Mouse (Mus musculus): ENCODE results near the gene Igfbp7. TPM values are rescaled to one million over a fixed set of nuclear protein-coding genes. Genes with fewer than 3 reads are reported as not detected.

Gene Igfbp7
- polyA plus RNA-seq, 1 experiment from 2014 or later, result 250 TPM

GRCm38 (mm10) chr5:77433561-77433960 is 25.7 kb upstream of the Igfbp7 start:
- no peak overlapping the region for H3K9ac ChIP-seq (ENCODE audit: low read depth, low read length)
- H3K4me3 ChIP-seq (ENCODE audit: low read length), result no peak overlapping the region
- no peaks in the 10 kb centered on the region; the same call in 1 of the 2 replicates for H3K4me1 ChIP-seq (ENCODE audit: control insufficient read depth, insufficient read depth, low read length)
- H3K36me3 ChIP-seq (ENCODE audit: control insufficient read depth, insufficient read depth, low read length), result no peaks in the 10 kb centered on the region
- 70% methylated on average over 9 of the region's 9 CpGs for WGBS
- no peak for ATAC-seq (ENCODE audit: low FRiP score, low TSS enrichment)
- no peaks in the 10 kb centered on the region for H3K27me3 ChIP-seq (ENCODE audit: control insufficient read depth, insufficient read depth, low read length)
- H3K9me3 ChIP-seq (ENCODE audit: control insufficient read depth, low read length), result no peaks in the 10 kb centered on the region
- no peak overlapping the region for H3K4me2 ChIP-seq (replicated peaks; ENCODE audit: low read depth, low read length)
- no peak overlapping the region for H3K27ac ChIP-seq (ENCODE audit: low read depth, low read length)

- no peaks in the 10 kb centered on the region; the same call in 1 of the 2 replicates for H3K4me1 ChIP-seq (ENCODE audit: control insufficient read depth, insufficient read depth, low read length)
- no peak for ATAC-seq (ENCODE audit: low FRiP score, low TSS enrichment)
- no peak overlapping the region for H3K4me3 ChIP-seq (ENCODE audit: low read length)
These were observed 25.3 kb upstream of the Igfbp7 start for GRCm38 (mm10) chr5:77433119-77433518.

DNA sequence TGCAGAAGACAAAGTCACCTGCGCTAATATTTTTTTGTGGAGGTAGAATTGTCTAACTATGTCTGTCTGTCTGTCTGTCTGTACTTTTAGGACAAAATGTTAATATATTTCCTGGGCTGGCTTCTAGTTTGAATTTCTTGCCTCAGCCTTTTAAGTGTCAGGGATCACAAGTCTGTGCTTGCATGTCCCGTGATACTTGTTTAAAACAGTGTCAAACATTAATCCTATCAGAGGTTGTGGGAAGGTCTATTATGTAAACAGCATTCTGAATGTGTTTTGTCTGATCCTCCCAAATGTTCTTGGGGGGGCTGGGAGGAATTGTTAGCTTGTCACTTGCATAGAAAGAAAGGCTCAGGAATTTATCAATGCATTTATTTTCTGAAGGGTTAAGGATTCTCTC is 24.6 kb upstream of the Igfbp7 start:
- no peak for ATAC-seq (ENCODE audit: low FRiP score, low TSS enrichment)
- 78% methylated on average over 2 of the region's 2 CpGs for WGBS
- H3K9ac ChIP-seq (ENCODE audit: low read depth, low read length), result no peak overlapping the region

More at GRCm38 (mm10) chr5:77433119-77433518, 25.3 kb upstream of the Igfbp7 start:
- Histone ChIP-seq H3K9ac (ENCODE audit: low read depth, low read length) (no peak overlapping the region), H3K27me3 (ENCODE audit: control insufficient read depth, insufficient read depth, low read length) (no peaks in the 10 kb centered on the region), H3K27ac (ENCODE audit: low read depth, low read length) (no peak overlapping the region), H3K36me3 (ENCODE audit: control insufficient read depth, insufficient read depth, low read length) (no peaks in the 10 kb centered on the region), H3K4me2 (replicated peaks; ENCODE audit: low read depth, low read length) (no peak overlapping the region), H3K9me3 (ENCODE audit: control insufficient read depth, low read length) (no peaks in the 10 kb centered on the region)
- 54% methylated on average over 3 of the region's 3 CpGs for WGBS

DNA sequence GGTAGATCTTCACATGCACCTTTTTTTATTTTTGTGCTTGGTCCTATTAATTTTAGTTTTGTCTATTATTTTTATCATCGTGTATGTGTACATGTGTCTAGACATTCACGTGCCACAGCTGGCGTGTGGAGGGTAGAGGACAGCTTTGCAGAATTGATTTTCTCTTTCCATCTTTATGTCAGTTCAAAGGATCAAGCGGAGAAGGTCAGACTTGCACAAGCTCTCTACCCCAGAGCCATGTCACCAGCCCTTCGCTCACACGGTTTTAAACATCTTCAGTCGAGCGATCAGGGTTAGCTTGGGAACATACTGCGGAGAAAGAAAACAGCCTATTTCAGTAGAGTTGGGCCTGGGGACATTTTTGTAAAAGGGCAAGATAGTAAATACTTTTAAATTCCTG is 23.2 kb upstream of the Igfbp7 start:
- no peaks in the 10 kb centered on the region for H3K36me3 ChIP-seq (ENCODE audit: control insufficient read depth, insufficient read depth, low read length)
- no peak for ATAC-seq (ENCODE audit: low FRiP score, low TSS enrichment)
- no peaks in the 10 kb centered on the region for H3K9me3 ChIP-seq (ENCODE audit: control insufficient read depth, low read length)
- no peak overlapping the region for H3K4me2 ChIP-seq (replicated peaks; ENCODE audit: low read depth, low read length)
- H3K4me3 ChIP-seq (ENCODE audit: low read length), result no peak overlapping the region
- H3K27ac ChIP-seq (ENCODE audit: low read depth, low read length), result no peak overlapping the region
- no peaks in the 10 kb centered on the region; the same call in 1 of the 2 replicates for H3K4me1 ChIP-seq (ENCODE audit: control insufficient read depth, insufficient read depth, low read length)
- WGBS, result 79% methylated on average over 9 of the region's 9 CpGs
- no peaks in the 10 kb centered on the region for H3K27me3 ChIP-seq (ENCODE audit: control insufficient read depth, insufficient read depth, low read length)
- no peak overlapping the region for H3K9ac ChIP-seq (ENCODE audit: low read depth, low read length)

More for the DNA sequence above, 24.6 kb upstream of the Igfbp7 start:
- no peaks in the 10 kb centered on the region; the same call in 1 of the 2 replicates for H3K4me1 ChIP-seq (ENCODE audit: control insufficient read depth, insufficient read depth, low read length)
- H3K27me3 ChIP-seq (ENCODE audit: control insufficient read depth, insufficient read depth, low read length), result no peaks in the 10 kb centered on the region
- H3K36me3 ChIP-seq (ENCODE audit: control insufficient read depth, insufficient read depth, low read length), result no peaks in the 10 kb centered on the region
- H3K4me3 ChIP-seq (ENCODE audit: low read length), result no peak overlapping the region
- H3K27ac ChIP-seq (ENCODE audit: low read depth, low read length), result no peak overlapping the region
- no peaks in the 10 kb centered on the region for H3K9me3 ChIP-seq (ENCODE audit: control insufficient read depth, low read length)
- no peak overlapping the region for H3K4me2 ChIP-seq (replicated peaks; ENCODE audit: low read depth, low read length)

- H3K4me2 ChIP-seq (replicated peaks; ENCODE audit: low read depth, low read length), result no peak overlapping the region
- no peak overlapping the region for H3K9ac ChIP-seq (ENCODE audit: low read depth, low read length)
- no peaks in the 10 kb centered on the region for H3K9me3 ChIP-seq (ENCODE audit: control insufficient read depth, low read length)
- no peaks in the 10 kb centered on the region for H3K27me3 ChIP-seq (ENCODE audit: control insufficient read depth, insufficient read depth, low read length)
- ATAC-seq (ENCODE audit: low FRiP score, low TSS enrichment), result no peak
- no peaks in the 10 kb centered on the region; the same call in 1 of the 2 replicates for H3K4me1 ChIP-seq (ENCODE audit: control insufficient read depth, insufficient read depth, low read length)
- H3K36me3 ChIP-seq (ENCODE audit: control insufficient read depth, insufficient read depth, low read length), result no peaks in the 10 kb centered on the region
- no peak overlapping the region for H3K27ac ChIP-seq (ENCODE audit: low read depth, low read length)
- 72% methylated on average over 11 of the region's 11 CpGs for WGBS
- H3K4me3 ChIP-seq (ENCODE audit: low read length), result no peak overlapping the region
These were observed 22.6 kb upstream of the Igfbp7 start for GRCm38 (mm10) chr5:77430471-77430870.

DNA sequence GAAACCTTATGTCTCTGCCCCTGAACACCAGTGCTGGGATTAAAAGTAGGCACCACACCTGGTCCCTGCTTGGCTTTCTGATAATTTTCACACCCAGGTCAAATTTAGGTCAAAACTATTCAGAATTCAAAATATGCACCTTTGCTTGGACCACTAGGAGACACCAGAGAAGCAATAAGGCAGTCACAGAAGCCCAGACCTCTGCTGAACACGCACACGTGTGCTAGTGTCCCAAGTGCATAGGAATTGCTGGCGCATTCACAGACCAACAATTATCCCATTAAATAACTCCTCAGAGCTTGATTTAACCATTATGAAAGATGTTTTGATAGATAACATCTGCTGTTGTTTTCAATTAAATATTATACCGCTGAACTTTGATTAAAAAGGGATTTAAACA is 22.2 kb upstream of the Igfbp7 start:
- no peak overlapping the region for H3K4me3 ChIP-seq (ENCODE audit: low read length)
- H3K27me3 ChIP-seq (ENCODE audit: control insufficient read depth, insufficient read depth, low read length), result no peaks in the 10 kb centered on the region
- H3K9me3 ChIP-seq (ENCODE audit: control insufficient read depth, low read length), result no peaks in the 10 kb centered on the region
- ATAC-seq (ENCODE audit: low FRiP score, low TSS enrichment), result no peak
- 91% methylated on average over 4 of the region's 4 CpGs for WGBS
- no peak overlapping the region for H3K9ac ChIP-seq (ENCODE audit: low read depth, low read length)
- H3K4me1 ChIP-seq (ENCODE audit: control insufficient read depth, insufficient read depth, low read length), result no peaks in the 10 kb centered on the region; the same call in 1 of the 2 replicates
- H3K27ac ChIP-seq (ENCODE audit: low read depth, low read length), result no peak overlapping the region
- no peaks in the 10 kb centered on the region for H3K36me3 ChIP-seq (ENCODE audit: control insufficient read depth, insufficient read depth, low read length)
- H3K4me2 ChIP-seq (replicated peaks; ENCODE audit: low read depth, low read length), result no peak overlapping the region

- H3K9ac ChIP-seq (ENCODE audit: low read depth, low read length), result no peak overlapping the region
- H3K4me2 ChIP-seq (replicated peaks; ENCODE audit: low read depth, low read length), result no peak overlapping the region
- H3K27me3 ChIP-seq (ENCODE audit: control insufficient read depth, insufficient read depth, low read length), result no peaks in the 10 kb centered on the region
- H3K4me3 ChIP-seq (ENCODE audit: low read length), result no peak overlapping the region
- WGBS, result 80% methylated on average over 4 of the region's 4 CpGs
- no peaks in the 10 kb centered on the region for H3K36me3 ChIP-seq (ENCODE audit: control insufficient read depth, insufficient read depth, low read length)
- H3K27ac ChIP-seq (ENCODE audit: low read depth, low read length), result peak overlapping the region; percentile 17; the same call in 1 of the 2 replicates
- no peaks in the 10 kb centered on the region for H3K9me3 ChIP-seq (ENCODE audit: control insufficient read depth, low read length)
- H3K4me1 ChIP-seq (ENCODE audit: control insufficient read depth, insufficient read depth, low read length), result no peaks in the 10 kb centered on the region
- no peak for ATAC-seq (ENCODE audit: low FRiP score, low TSS enrichment)
These were observed 20.7 kb upstream of the Igfbp7 start for GRCm38 (mm10) chr5:77428526-77428925.

- WGBS, result 90% methylated on average over 5 of the region's 5 CpGs
- Histone ChIP-seq H3K4me3 (ENCODE audit: low read length) (no peak overlapping the region), H3K4me2 (replicated peaks; ENCODE audit: low read depth, low read length) (no peak overlapping the region), H3K36me3 (ENCODE audit: control insufficient read depth, insufficient read depth, low read length) (no peaks in the 10 kb centered on the region), H3K27me3 (ENCODE audit: control insufficient read depth, insufficient read depth, low read length) (no peaks in the 10 kb centered on the region), H3K27ac (ENCODE audit: low read depth, low read length) (no peak overlapping the region), H3K9me3 (ENCODE audit: control insufficient read depth, low read length) (no peaks in the 10 kb centered on the region), H3K9ac (ENCODE audit: low read depth, low read length) (no peak overlapping the region), H3K4me1 (ENCODE audit: control insufficient read depth, insufficient read depth, low read length) (no peaks in the 10 kb centered on the region)
- no peak for ATAC-seq (ENCODE audit: low FRiP score, low TSS enrichment)
These were observed 20.1 kb upstream of the Igfbp7 start for GRCm38 (mm10) chr5:77427986-77428385.

- H3K4me3 ChIP-seq (ENCODE audit: low read length), result no peak overlapping the region
- 77% methylated on average over 7 of the region's 7 CpGs for WGBS
These were observed 18.1 kb upstream of the Igfbp7 start for GRCm38 (mm10) chr5:77425721-77426500.

More at GRCm38 (mm10) chr5:77425721-77426500, 18.1 kb upstream of the Igfbp7 start:
- Histone ChIP-seq H3K9me3 (ENCODE audit: control insufficient read depth, low read length) (no peaks in the 10 kb centered on the region), H3K4me2 (replicated peaks; ENCODE audit: low read depth, low read length) (no peak overlapping the region), H3K36me3 (ENCODE audit: control insufficient read depth, insufficient read depth, low read length) (no peaks in the 10 kb centered on the region), H3K4me1 (ENCODE audit: control insufficient read depth, insufficient read depth, low read length) (no peaks in the 10 kb centered on the region), H3K9ac (ENCODE audit: low read depth, low read length) (no peak overlapping the region), H3K27ac (ENCODE audit: low read depth, low read length) (no peak overlapping the region), H3K27me3 (ENCODE audit: control insufficient read depth, insufficient read depth, low read length) (no peaks in the 10 kb centered on the region)
- ATAC-seq (ENCODE audit: low FRiP score, low TSS enrichment), result no peak
